Mouse (Mus musculus) CH12.LX (cell line): ENCODE measurements at regions not wholly inside any gene's neighbourhood (a gene's known extent, or its start where the extent isn't known, plus 50 kb on each side); places are given as distances from the start of the nearest gene placed in this dataset.

Experiments
- DNase-seq: peaks from one replicate; pipeline ENCODE4 v3.0.0-alpha.2; 2013; ENCODE audit errors: extremely low read depth
- H3K27ac ChIP-seq: 2 replicates; pipeline ENCODE4 v1.5.1; 2012; ENCODE audit warnings: low read depth, mild to moderate bottlenecking, control low read depth, moderate library complexity; ENCODE audit not compliant: insufficient read depth
- H3K27me3 ChIP-seq: replicated peaks from 2 replicates; pipeline ENCODE3; 2012; ENCODE audit warnings: inconsistent platforms
- H3K36me3 ChIP-seq, 2 experiments: replicated peaks in 1 of 2; 2 replicates each; pipeline versions ENCODE3 to v1.6.1; 2012; ENCODE audit warnings: inconsistent platforms in 1 of 2, low read length in 1 of 2, mild to moderate bottlenecking in 1 of 2, mixed read lengths in 1 of 2, moderate library complexity in 1 of 2; ENCODE audit not compliant: control insufficient read depth in 1 of 2, insufficient read depth in 1 of 2
- H3K4me1 ChIP-seq, 2 experiments: 2 replicates each; pipeline ENCODE4 v1.6.1; 2012; ENCODE audit warnings: inconsistent platforms in 1 of 2, moderate library complexity in 1 of 2; ENCODE audit not compliant: insufficient read depth in 2 of 2, control insufficient read depth in 1 of 2
- H3K4me2 ChIP-seq: 2 replicates; pipeline ENCODE4 v1.6.1; 2012; ENCODE audit warnings: low read depth, mild to moderate bottlenecking, control low read depth; ENCODE audit not compliant: poor library complexity, insufficient read depth, severe bottlenecking
- H3K4me3 ChIP-seq, 3 experiments: fragments of 150-350 bp in 1 of 3; sonication (generic) in 1 of 3; replicated peaks in 1 of 3; 2 replicates each; pipeline versions ENCODE3 to v1.5.1; 2011 to 2012; ENCODE audit warnings: low read depth in 2 of 3, low read length in 2 of 3, mild to moderate bottlenecking in 2 of 3, moderate library complexity in 2 of 3, control low read depth in 1 of 3, improper control_type of control experiment in 1 of 3, inconsistent platforms in 1 of 3, mixed read lengths in 1 of 3; ENCODE audit not compliant: poor library complexity in 1 of 3
- H3K79me2 ChIP-seq: replicated peaks from 2 replicates; pipeline ENCODE4 v1.6.1; 2012; ENCODE audit warnings: mild to moderate bottlenecking, moderate library complexity; ENCODE audit not compliant: control insufficient read depth, poor library complexity, insufficient read depth, severe bottlenecking; ENCODE audit errors: extremely low read depth
- H3K9ac ChIP-seq: 2 replicates; pipeline ENCODE4 v1.6.1; 2012; ENCODE audit warnings: low read depth, mild to moderate bottlenecking, control low read depth, moderate library complexity; ENCODE audit not compliant: insufficient read depth
- H3K9me3 ChIP-seq: replicated peaks from 2 replicates; pipeline ENCODE3; 2012; ENCODE audit warnings: low read length, inconsistent platforms, mixed read lengths
- BHLHE40 ChIP-seq: IDR thresholded peaks from 2 replicates; pipeline ENCODE4 v1.6.1; 2011; ENCODE audit warnings: mild to moderate bottlenecking, low read depth, low read length, improper control_type of control experiment
- CHD1 ChIP-seq: IDR thresholded peaks from 2 replicates; pipeline ENCODE4 v1.6.1; 2012; ENCODE audit warnings: low read depth, low read length, improper control_type of control experiment, inconsistent platforms
- CTCF ChIP-seq, 2 experiments: IDR thresholded peaks in 1 of 2; conservative IDR thresholded peaks in 1 of 2; 2 replicates each; pipeline ENCODE4 v1.5.1; 2011 to 2012; ENCODE audit warnings: low read depth in 2 of 2, low read length in 2 of 2, improper control_type of control experiment in 1 of 2, inconsistent platforms in 1 of 2, mild to moderate bottlenecking in 1 of 2, moderate library complexity in 1 of 2
- E2F4 ChIP-seq: IDR thresholded peaks from 2 replicates; pipeline ENCODE4 v1.6.1; 2011; ENCODE audit warnings: low read depth, low read length, improper control_type of control experiment; ENCODE audit not compliant: insufficient replicate concordance
- ELF1 ChIP-seq: IDR thresholded peaks from 2 replicates; pipeline ENCODE4 v1.6.1; 2014; ENCODE audit warnings: low read depth, mild to moderate bottlenecking, inconsistent platforms, low read length, improper control_type of control experiment
- ETS1 ChIP-seq: conservative IDR thresholded peaks from 2 replicates; pipeline ENCODE4 v1.6.1; 2012; ENCODE audit warnings: low read depth, mild to moderate bottlenecking, inconsistent platforms, low read length, improper control_type of control experiment, moderate library complexity
- HCFC1 ChIP-seq: IDR thresholded peaks from 2 replicates; pipeline ENCODE4 v1.6.1; 2012; ENCODE audit warnings: low read depth, mild to moderate bottlenecking, inconsistent platforms, low read length, improper control_type of control experiment
- JUND ChIP-seq: conservative IDR thresholded peaks from 2 replicates; pipeline ENCODE4 v1.6.1; 2011; ENCODE audit warnings: low read depth, low read length, improper control_type of control experiment
- MAX ChIP-seq: IDR thresholded peaks from 2 replicates; pipeline ENCODE4 v1.6.1; 2011; ENCODE audit warnings: low read length, improper control_type of control experiment
- MEF2A ChIP-seq: IDR thresholded peaks from 2 replicates; pipeline ENCODE4 v1.6.1; 2014; ENCODE audit warnings: low read depth, mild to moderate bottlenecking, inconsistent platforms, low read length, improper control_type of control experiment, borderline replicate concordance
- MYC ChIP-seq: IDR thresholded peaks from 2 replicates; pipeline ENCODE4 v1.6.1; 2011; ENCODE audit warnings: low read depth, mild to moderate bottlenecking, improper control_type of control experiment, low read length
- NRF1 ChIP-seq: IDR thresholded peaks from 2 replicates; pipeline ENCODE4 v1.6.1; 2014; ENCODE audit warnings: low read depth, mild to moderate bottlenecking, inconsistent platforms, low read length, improper control_type of control experiment, moderate library complexity
- PAX5 ChIP-seq: IDR thresholded peaks from 2 replicates; pipeline ENCODE4 v1.6.1; 2012; ENCODE audit warnings: low read length, inconsistent platforms, mixed read lengths
- POLR2A ChIP-seq: IDR thresholded peaks from 2 replicates; pipeline ENCODE4 v1.6.1; 2011; ENCODE audit warnings: low read depth, mild to moderate bottlenecking, improper control_type of control experiment, low read length
- RAD21 ChIP-seq: IDR thresholded peaks from 2 replicates; pipeline ENCODE4 v1.6.1; 2011; ENCODE audit warnings: low read depth, mild to moderate bottlenecking, low read length, improper control_type of control experiment, moderate library complexity
- SMC3 ChIP-seq: IDR thresholded peaks from 2 replicates; pipeline ENCODE4 v1.6.1; 2011; ENCODE audit warnings: low read depth, low read length, improper control_type of control experiment
- UBTF ChIP-seq: IDR thresholded peaks from 2 replicates; pipeline ENCODE4 v1.6.1; 2012; ENCODE audit warnings: low read depth, mild to moderate bottlenecking, inconsistent platforms, low read length, improper control_type of control experiment, moderate library complexity
- USF1 ChIP-seq: IDR thresholded peaks from 2 replicates; pipeline ENCODE4 v1.6.1; 2014; ENCODE audit warnings: low read depth, mild to moderate bottlenecking, inconsistent platforms, low read length, improper control_type of control experiment
- USF2 ChIP-seq: conservative IDR thresholded peaks from 2 replicates; pipeline ENCODE4 v1.6.1; 2011; ENCODE audit warnings: low read depth, low read length, improper control_type of control experiment
- ZC3H11A ChIP-seq: IDR thresholded peaks from 2 replicates; pipeline ENCODE4 v1.6.1; 2012; ENCODE audit warnings: low read depth, mild to moderate bottlenecking, inconsistent platforms, low read length, improper control_type of control experiment
- ZMIZ1 ChIP-seq: IDR thresholded peaks from 2 replicates; pipeline ENCODE4 v1.6.1; 2012; ENCODE audit warnings: low read depth, mild to moderate bottlenecking, inconsistent platforms, low read length, improper control_type of control experiment
- dilution Hi-C: fragments of 300-500 bp; cut with MboI; formaldehyde crosslinking; loops from 2 replicates; pipeline ENCODE4 v1.14.3; 2020; ENCODE audit warnings: low sequenced_read_pairs; ENCODE audit not compliant: extremely low pct_unique_long_range_greater_than_20kb, extremely low pct_ligation_motif_present
- in situ Hi-C: fragments of 300-500 bp; cut with MboI; formaldehyde crosslinking; loops from 3 replicates; pipeline ENCODE4 v1.14.3; 2019; ENCODE audit warnings: low sequenced_read_pairs, low pct_ligation_motif_present, low pct_unique_long_range_greater_than_20kb, mixed read lengths

- dilution Hi-C loops (no loop called here), in situ Hi-C loops (loop anchor here (10.0 kb wide), 1 partner anchor 85 kb away; no protein-coding TSS in a partner anchor)
- DNase-seq, result peak; percentile 38
- H3K79me2 ChIP-seq, result no peaks in the 10 kb centered on the region
- H3K36me3 ChIP-seq, result no peaks in the 10 kb centered on the region
- TF ChIP-seq RAD21, result peak; percentile 56
- peak; percentile 64 for TF ChIP-seq SMC3
- peak in 1 of 2 experiments; percentile 48; a peak in 2 of 4 replicates for TF ChIP-seq CTCF (conservative IDR thresholded peaks at IDR 0.05 in 1 of 2, IDR thresholded peaks at IDR 0.05 in 1 of 2; ENCODE audit: low read depth in 2 of 2, low read length in 2 of 2)
- no peak for TF ChIP-seq CHD1
- no peaks in the 10 kb centered on the region for H3K27me3 ChIP-seq
- no peak overlapping the region for H3K9ac ChIP-seq
- H3K9me3 ChIP-seq, result no peaks in the 10 kb centered on the region
- H3K4me3 ChIP-seq, result no peak overlapping the region
- H3K4me1 ChIP-seq, result peaks cover 9 to 37% of the 10 kb centered on the region in 2 experiments; a peak in 3 of 4 replicates
- H3K27ac ChIP-seq, result no peak overlapping the region
- H3K4me2 ChIP-seq, result no peak overlapping the region
Observed at GRCm38 (mm10) chr7:72499788-72500187, 193.4 kb upstream of the Mctp2 start.

GRCm38 (mm10) chr7:72500190-72500589 is 193.8 kb upstream of the Mctp2 start:
- no peaks in the 10 kb centered on the region for H3K27me3 ChIP-seq
- no peak overlapping the region for H3K27ac ChIP-seq
- no peaks in the 10 kb centered on the region for H3K9me3 ChIP-seq
- no peak overlapping the region for H3K4me2 ChIP-seq
- in situ Hi-C loops (no loop called here), dilution Hi-C loops (no loop called here)
- H3K4me3 ChIP-seq, result no peak overlapping the region
- H3K36me3 ChIP-seq, result no peaks in the 10 kb centered on the region
- H3K4me1 ChIP-seq, result peaks cover 9 to 33% of the 10 kb centered on the region in 2 experiments; a peak in 3 of 4 replicates
- no peak overlapping the region for H3K9ac ChIP-seq
- H3K79me2 ChIP-seq, result no peaks in the 10 kb centered on the region
- no peak for TF ChIP-seq CTCF (conservative IDR thresholded peaks at IDR 0.05 in 1 of 2, IDR thresholded peaks at IDR 0.05 in 1 of 2; ENCODE audit: low read depth in 2 of 2, low read length in 2 of 2)
- TF ChIP-seq HCFC1, result no peak
- TF ChIP-seq ELF1, result no peak
- no peak for TF ChIP-seq ZC3H11A
- TF ChIP-seq MEF2A, result no peak
- no peak for TF ChIP-seq USF1
- TF ChIP-seq PAX5, result no peak
- DNase-seq, result no peak

- no peak for DNase-seq
- TF ChIP-seq UBTF, result no peak
- no peak for TF ChIP-seq ZMIZ1
- TF ChIP-seq CHD1, result no peak
- TF ChIP-seq BHLHE40, result no peak
- TF ChIP-seq CTCF (conservative IDR thresholded peaks at IDR 0.05 in 1 of 2, IDR thresholded peaks at IDR 0.05 in 1 of 2; ENCODE audit: low read depth in 2 of 2, low read length in 2 of 2), result no peak
- TF ChIP-seq ETS1, result no peak
- no peak for TF ChIP-seq HCFC1
- TF ChIP-seq MAX, result no peak
- TF ChIP-seq ELF1, result no peak
- no peak for TF ChIP-seq USF2
- no peak for TF ChIP-seq POLR2A
- no peak for TF ChIP-seq NRF1
- no peak for TF ChIP-seq E2F4
- no peak for TF ChIP-seq MYC
- no peak for TF ChIP-seq JUND
- no peak for TF ChIP-seq ZC3H11A
- no peak for TF ChIP-seq RAD21
- Histone ChIP-seq H3K4me2 (no peak overlapping the region), H3K9me3 (no peaks in the 10 kb centered on the region), H3K36me3 (no peaks in the 10 kb centered on the region), H3K27ac (no peak overlapping the region), H3K4me1 (peaks cover 9 to 25% of the 10 kb centered on the region in 2 experiments; a peak in 3 of 4 replicates), H3K79me2 (no peaks in the 10 kb centered on the region), H3K4me3 (no peak overlapping the region), H3K9ac (no peak overlapping the region), H3K27me3 (no peaks in the 10 kb centered on the region)
- dilution Hi-C loops (no loop called here), in situ Hi-C loops (no loop called here)
Observed at GRCm38 (mm10) chr7:72500996-72501395, 194.6 kb upstream of the Mctp2 start.
